ENCODE assay signal across 25 mouse cellular contexts in the genomic region with DNA sequence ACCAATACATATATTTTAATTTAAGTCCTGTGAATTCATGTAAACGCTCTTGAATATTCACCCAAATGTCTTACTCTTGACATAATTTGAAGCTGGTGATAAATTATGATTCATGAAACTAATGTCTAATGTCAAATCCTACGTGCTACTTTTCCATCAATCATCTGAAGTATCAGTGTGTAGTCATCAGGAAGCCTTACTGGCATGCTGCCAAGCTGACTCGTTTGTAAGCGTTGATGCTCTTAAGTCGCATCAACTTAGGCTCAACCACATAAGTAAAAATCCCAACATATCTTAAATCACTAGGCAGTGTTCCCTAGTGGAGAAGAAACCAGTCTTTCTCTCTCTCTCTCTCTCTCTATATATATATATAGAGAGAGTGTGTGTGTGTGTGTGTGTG. TPM values are rescaled to one million over a fixed set of nuclear protein-coding genes. Genes with fewer than 3 reads are reported as not detected.
DNase-seq lines count a peak whose midpoint lies in the region; ATAC-seq and TF ChIP-seq lines count a peak whose summit lies in the region.
"Had no signal": no experiment of that assay in that cellular context is flagged by ENCODE, and none has a peak within 500 bp of the region (broad histone marks: within the 10 kb centered on the region; RNA-seq: fewer than 3 reads in every experiment).

No protein-coding gene starts in this region.

- no peaks in the 10 kb centered on the region for H3K36me3 ChIP-seq in forebrain, postnatal 0 days (ENCODE audit: insufficient read depth)
- no peaks in the 10 kb centered on the region for H3K36me3 ChIP-seq in forebrain, embryonic 10.5 days (replicated peaks)
- H3K36me3 ChIP-seq: heart, embryonic 15.5 days; hindbrain, embryonic 10.5 days; limb, embryonic 12.5 days; liver, embryonic 13.5 days; stomach, embryonic 15.5 days had no signal

- 37% methylated on average over 5 of the region's 5 CpGs for WGBS in forebrain, postnatal 0 days
- WGBS in forebrain, embryonic 10.5 days, result 85% methylated on average over 5 of the region's 5 CpGs

- H3K27me3 ChIP-seq in forebrain, postnatal 0 days (ENCODE audit: insufficient read depth, low read length), result no peaks in the 10 kb centered on the region
- no peaks in the 10 kb centered on the region for H3K27me3 ChIP-seq in forebrain, embryonic 10.5 days (ENCODE audit: poor library complexity, severe bottlenecking)
- H3K27me3 ChIP-seq: heart, embryonic 15.5 days; limb, embryonic 12.5 days; liver, embryonic 13.5 days; stomach, embryonic 15.5 days had no signal

- no peaks in the 10 kb centered on the region for H3K4me1 ChIP-seq in forebrain, postnatal 0 days (ENCODE audit: insufficient read depth)
- H3K4me1 ChIP-seq in forebrain, embryonic 10.5 days, result no peaks in the 10 kb centered on the region
- H3K4me1 ChIP-seq: heart, embryonic 15.5 days; hindbrain, embryonic 10.5 days; limb, embryonic 12.5 days; liver, embryonic 13.5 days; stomach, embryonic 15.5 days had no signal

- peak; percentile 55; the same call in 1 of the 2 replicates for ATAC-seq in forebrain, postnatal 0 days
- ATAC-seq: inflammation-experienced regulatory T-cells, adult 6 months had no signal

- H3K9me3 ChIP-seq in forebrain, postnatal 0 days (ENCODE audit: low read length), result no peaks in the 10 kb centered on the region
- H3K9me3 ChIP-seq in forebrain, embryonic 10.5 days, result no peaks in the 10 kb centered on the region
- H3K9me3 ChIP-seq: heart, embryonic 15.5 days; hindbrain, embryonic 10.5 days; limb, embryonic 12.5 days; liver, embryonic 13.5 days; stomach, embryonic 15.5 days had no signal

- no peak overlapping the region for H3K4me3 ChIP-seq in forebrain, postnatal 0 days (ENCODE audit: low read depth, low read length)
- H3K4me3 ChIP-seq in forebrain, embryonic 10.5 days, result no peak overlapping the region
- H3K4me3 ChIP-seq: erythroblast, embryonic 14.5 days; heart, embryonic 15.5 days; hindbrain, embryonic 10.5 days; layer of hippocampus, adult 2 months; limb, embryonic 12.5 days; liver, embryonic 13.5 days; stomach, embryonic 15.5 days had no signal

- H3K9ac ChIP-seq in forebrain, postnatal 0 days, result no peak overlapping the region
- H3K9ac ChIP-seq: heart, embryonic 15.5 days; limb, embryonic 12.5 days; liver, embryonic 13.5 days; stomach, embryonic 15.5 days had no signal

- no peak for TF ChIP-seq CTCF in forebrain, postnatal 0 days (IDR thresholded peaks at IDR 0.05; ENCODE audit: low read depth)

- peak; percentile 8 for DNase-seq in adrenal gland, adult 2 months
- no peak for DNase-seq in adrenal gland, postnatal 10 days
- peak; percentile 47 for DNase-seq in forebrain, postnatal 0 days
- no peak for DNase-seq in forebrain, embryonic 10.5 days (ENCODE audit: extremely low spot score, low spot score)
- DNase-seq in right cerebral cortex, adult 18-20 months, result peak; percentile 7
- DNase-seq in right cerebral cortex, postnatal 25 days, result no peak
- DNase-seq in naive thymus-derived CD4-positive, alpha-beta T cell, adult 2 months (ENCODE audit: low read depth), result peak; percentile 46
- no peak for DNase-seq in neural tube, embryonic 10.5 days (ENCODE audit: extremely low spot score, low spot score)
- DNase-seq: adrenal gland, adult 8-10 months; B cell, adult 2 months; cerebellum, postnatal 36 days; gastrocnemius, postnatal 10 days; heart, adult 18-20 months; kidney, adult 9 months; liver, embryonic 13.5 days; thymus, adult 2 months had no signal

- H3K4me2 ChIP-seq in forebrain, postnatal 0 days (ENCODE audit: low read depth), result no peak overlapping the region
- H3K4me2 ChIP-seq: heart, embryonic 15.5 days; limb, embryonic 12.5 days; liver, embryonic 13.5 days; stomach, embryonic 15.5 days had no signal

- H3K27ac ChIP-seq in forebrain, postnatal 0 days (ENCODE audit: low read depth, low read length), result no peak overlapping the region
- no peak overlapping the region for H3K27ac ChIP-seq in forebrain, embryonic 10.5 days
- H3K27ac ChIP-seq: heart, embryonic 15.5 days; hindbrain, embryonic 10.5 days; layer of hippocampus, adult 2 months; limb, embryonic 12.5 days; liver, embryonic 13.5 days; stomach, embryonic 15.5 days had no signal

RNA-seq across cellular contexts. Expression of a gene that starts 58.2 kb away (rescaled TPM):
- total RNA-seq in adrenal gland, adult 2 months (2021), result under 1 TPM in 1 of 2 experiments, not detected in 1; 0.09 TPM
- polyA plus RNA-seq in adrenal gland, adult 2 months (2012; rRNA removed), result 0.15 and 0.21 TPM in 2 replicates
- under 1 TPM; 0.15 to 0.21 TPM for total RNA-seq in adrenal gland, postnatal 10 days (2021)
- 1.4 and 2.8 TPM in 2 replicates for total RNA-seq in forebrain, postnatal 0 days (2014; rRNA removed)
- polyA plus RNA-seq in forebrain, postnatal 0 days (2015; fragmentation: Nextera tagmentation; extraction: Ambion mirVana), result not detected in 2 replicates
- not detected in 2 replicates for polyA plus RNA-seq in forebrain, embryonic 10.5 days (2016; fragmentation: Nextera tagmentation; extraction: Ambion mirVana)
- polyA plus RNA-seq: erythroblast, embryonic 14.5 days; heart, embryonic 15.5 days; hindbrain, embryonic 10.5 days; inflammation-experienced regulatory T-cells, adult 6 months; limb, embryonic 12.5 days; liver, embryonic 13.5 days; lung, embryonic 16.5 days; neural tube, embryonic 14.5 days; stomach, embryonic 15.5 days had no signal

Comparison
In these comparisons a context has a peak if more than half of its experiments do, and no peak if none do; other contexts are left out.
1. DNase-seq: peak in adrenal gland, adult 2 months (single experiment), forebrain, postnatal 0 days (single experiment), right cerebral cortex, adult 18-20 months (single experiment) and naive thymus-derived CD4-positive, alpha-beta T cell, adult 2 months (single experiment); none in adrenal gland, postnatal 10 days (single experiment), forebrain, embryonic 10.5 days (single experiment), right cerebral cortex, postnatal 25 days (single experiment) and neural tube, embryonic 10.5 days (single experiment).